Mouse (Mus musculus) gastrocnemius, adult 18-20 months (tissue): ENCODE data around the gene Gtpbp3. TPM values are rescaled to one million over a fixed set of nuclear protein-coding genes. Genes with fewer than 3 reads are reported as not detected.

Source experiments
- DNase-seq: peaks from one replicate; pipeline ENCODE4 v3.0.0; 2021; ENCODE audit warnings: low spot score
- total RNA-seq, 2 experiments: library from RNA; stranded (reverse); gene quantifications; 2 replicates each; pipeline ENCODE4 v1.2.3; 2021

Gene Gtpbp3
- total RNA-seq, 2 experiments from 2014 or later = 10.0 to 10.5 TPM

- peak; percentile 51 for DNase-seq
Observed at GRCm38 (mm10) chr8:71469411-71469810, 18.5 kb upstream of the Gtpbp3 start.

DNA sequence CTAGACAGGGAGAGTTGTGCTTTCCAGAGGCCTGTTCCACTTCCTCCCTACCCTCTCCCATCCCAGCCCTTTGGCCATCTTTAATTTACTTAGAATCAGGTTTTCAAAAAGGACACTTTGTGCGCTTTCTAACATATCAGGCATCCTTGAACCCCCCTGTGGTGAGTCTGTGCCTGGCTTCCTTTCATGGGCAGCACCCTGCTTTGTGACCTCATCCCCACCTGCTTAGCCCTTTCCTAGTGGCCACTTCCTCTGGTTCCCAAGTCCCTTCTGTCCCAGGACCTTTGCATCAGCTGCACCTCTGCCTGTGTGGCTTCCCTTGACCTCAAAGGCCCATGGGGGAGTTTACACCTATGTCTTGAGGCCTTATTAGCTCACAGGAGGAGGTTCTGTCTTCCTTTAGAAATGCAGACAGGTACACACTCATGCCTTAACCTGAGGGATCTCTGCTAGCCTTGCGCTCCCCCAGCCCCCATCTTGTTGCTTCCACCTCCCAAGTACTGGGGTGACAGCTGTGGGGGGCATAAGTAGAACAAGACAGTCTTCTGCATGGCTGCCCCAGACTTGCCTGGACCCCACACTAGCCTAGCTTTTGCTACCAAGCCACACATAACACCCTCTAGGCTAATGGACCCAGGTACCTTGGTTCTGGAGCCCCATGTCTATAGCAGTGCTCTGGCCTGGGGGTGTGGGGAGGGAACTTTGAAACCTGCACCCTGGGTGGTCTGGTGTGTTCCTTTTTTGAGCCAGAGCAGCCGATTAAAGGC is 17.6 kb upstream of the Gtpbp3 start:
- DNase-seq = no peak

- no peak for DNase-seq
Observed at GRCm38 (mm10) chr8:71470913-71471255, 17.0 kb upstream of the Gtpbp3 start.

DNA sequence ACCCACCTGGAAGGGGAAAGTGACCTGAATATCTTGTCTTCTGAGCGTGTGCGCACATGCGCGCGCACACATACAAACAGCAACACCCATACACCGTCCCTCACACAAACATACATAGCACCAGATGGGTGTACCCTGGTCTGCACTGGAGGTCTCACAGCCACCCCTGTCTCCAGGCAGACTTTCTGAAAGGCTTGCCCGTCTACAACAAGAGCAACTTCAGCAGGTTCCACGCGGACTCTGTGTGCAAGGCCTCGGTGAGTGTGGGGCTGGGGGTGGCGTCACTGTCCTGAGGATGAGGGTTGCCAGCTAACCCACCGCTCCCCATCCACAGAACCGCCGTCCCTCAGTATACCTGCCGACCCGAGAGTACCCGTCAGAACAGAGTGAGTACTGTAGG is 16.0 kb upstream of the Gtpbp3 start:
- no peak for DNase-seq

- DNase-seq = no peak
Observed at GRCm38 (mm10) chr8:71472601-71473386, 15.1 kb upstream of the Gtpbp3 start.

DNA sequence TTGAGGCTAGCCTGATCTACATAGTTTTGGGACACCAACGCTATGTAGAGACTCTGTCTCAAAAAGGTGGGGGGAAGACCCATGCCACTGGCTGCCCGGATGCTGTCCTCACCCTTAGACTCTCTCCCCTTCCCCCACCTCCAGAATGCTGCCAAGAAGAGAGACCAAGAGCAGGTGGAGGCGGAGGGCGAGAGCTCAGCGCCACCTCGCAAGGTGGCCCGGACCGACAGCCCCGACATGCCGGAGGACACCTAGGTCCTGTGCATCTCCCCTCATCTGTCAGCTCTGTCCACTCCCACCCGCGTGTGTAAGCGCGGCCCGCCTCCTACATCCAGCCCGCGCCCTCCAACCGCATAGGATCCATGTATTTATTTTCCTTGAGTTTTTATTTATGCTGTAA is 13.6 kb upstream of the Gtpbp3 start:
- no peak for DNase-seq

GRCm38 (mm10) chr8:71474785-71475701 is 12.9 kb upstream of the Gtpbp3 start:
- DNase-seq = no peak

- no peak for DNase-seq
Observed at GRCm38 (mm10) chr8:71475702-71476075, 12.2 kb upstream of the Gtpbp3 start.

- DNase-seq = peak; percentile 72
Observed at GRCm38 (mm10) chr8:71476099-71476940, 11.6 kb upstream of the Gtpbp3 start.

- DNase-seq = no peak
Observed at GRCm38 (mm10) chr8:71477196-71477845, 10.6 kb upstream of the Gtpbp3 start.

DNA sequence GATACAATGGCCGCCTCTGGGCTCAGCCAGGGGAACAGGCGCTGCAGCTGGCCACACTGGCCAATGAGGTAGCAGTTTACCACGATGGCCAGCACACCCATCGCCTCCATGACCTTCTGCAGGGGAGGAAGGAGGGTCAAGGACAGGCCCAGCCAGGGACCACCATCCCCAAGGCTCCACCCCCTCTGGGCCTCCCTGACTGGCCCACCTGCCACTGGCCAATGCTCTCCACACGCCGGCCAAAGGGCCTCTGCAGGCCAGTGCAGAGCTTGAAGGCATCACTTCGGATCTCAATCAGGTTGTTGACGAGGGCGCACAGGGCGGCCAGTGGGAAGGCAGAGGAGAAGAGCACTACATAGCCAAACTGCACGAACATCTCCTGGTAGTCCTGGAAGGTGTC is 9.0 kb upstream of the Gtpbp3 start:
- DNase-seq = no peak

GRCm38 (mm10) chr8:71483932-71484331 is 4.0 kb upstream of the Gtpbp3 start:
- no peak for DNase-seq

GRCm38 (mm10) chr8:71484736-71485135 is 3.2 kb upstream of the Gtpbp3 start:
- DNase-seq = no peak

- DNase-seq = peak; percentile 88
Observed at GRCm38 (mm10) chr8:71485142-71486135, 2.5 kb upstream of the Gtpbp3 start, which contains the start of gene Ano8. TSS of gene Ano8 (minus strand) at chr8:71485963.

- DNase-seq = no peak
Observed at GRCm38 (mm10) chr8:71486136-71486529, 1.8 kb upstream of the Gtpbp3 start.

DNA sequence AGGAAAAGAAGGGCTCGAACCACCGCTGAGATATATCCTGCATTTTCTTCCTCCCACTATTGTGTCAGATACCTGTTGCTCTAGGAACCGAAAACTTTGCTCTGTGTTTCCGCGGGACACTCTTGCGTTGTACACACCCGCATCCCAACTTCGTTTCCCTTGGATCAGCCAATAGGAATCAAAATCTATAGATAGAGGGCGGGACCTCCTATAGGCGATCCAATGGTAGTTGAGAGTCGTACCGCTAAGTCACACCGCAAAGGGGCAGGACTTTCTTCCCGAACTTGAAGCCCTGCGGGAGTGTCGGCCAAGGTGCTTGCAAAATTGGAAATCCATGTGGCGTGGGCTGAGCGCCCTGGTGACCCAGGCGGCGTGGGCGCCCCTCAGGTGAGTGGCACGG is 551 bp downstream of the Gtpbp3 start:
- peak; percentile 95 for DNase-seq

DNA sequence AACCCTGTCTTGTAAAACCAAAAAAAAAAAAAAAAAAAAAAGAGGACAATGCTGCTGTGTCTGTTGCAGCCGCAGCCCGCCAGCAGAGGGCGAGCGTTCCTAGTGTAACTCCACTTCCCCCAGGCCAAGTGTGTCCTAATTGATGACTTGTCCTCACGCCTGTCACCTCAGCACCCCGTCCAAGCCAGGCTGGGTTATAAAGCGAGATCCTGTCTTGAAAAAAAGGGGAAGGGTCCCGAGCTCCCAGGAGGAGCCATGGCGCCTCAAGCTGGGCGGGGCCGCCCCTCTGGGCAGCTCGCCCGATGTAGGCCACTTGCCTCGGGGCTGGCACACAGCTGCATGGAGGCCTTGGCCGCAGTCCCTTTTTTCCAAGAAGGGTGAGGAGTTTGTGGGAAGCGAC is 7.1 kb downstream of the Gtpbp3 start:
- DNase-seq = peak; percentile 84

DNA sequence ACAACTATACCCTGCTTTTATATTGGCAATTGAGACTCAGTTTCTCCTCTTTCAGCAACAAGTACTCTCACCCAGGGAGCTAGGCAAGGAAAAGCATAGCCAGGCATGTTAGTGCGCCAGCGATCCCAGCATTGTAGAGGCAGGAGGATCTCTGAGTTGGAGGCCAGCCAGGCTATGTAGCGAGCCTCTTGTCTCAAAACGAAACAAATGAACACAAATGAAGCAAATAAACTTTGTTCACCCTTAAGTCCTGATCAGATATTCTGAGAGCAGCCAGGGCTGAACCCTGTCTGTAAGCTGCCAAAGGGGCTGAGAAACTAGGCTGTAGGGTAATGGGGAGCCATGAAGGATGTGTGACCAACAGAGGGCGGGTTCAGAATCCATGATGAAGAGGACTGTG is 7.9 kb downstream of the Gtpbp3 start:
- DNase-seq = no peak

DNA sequence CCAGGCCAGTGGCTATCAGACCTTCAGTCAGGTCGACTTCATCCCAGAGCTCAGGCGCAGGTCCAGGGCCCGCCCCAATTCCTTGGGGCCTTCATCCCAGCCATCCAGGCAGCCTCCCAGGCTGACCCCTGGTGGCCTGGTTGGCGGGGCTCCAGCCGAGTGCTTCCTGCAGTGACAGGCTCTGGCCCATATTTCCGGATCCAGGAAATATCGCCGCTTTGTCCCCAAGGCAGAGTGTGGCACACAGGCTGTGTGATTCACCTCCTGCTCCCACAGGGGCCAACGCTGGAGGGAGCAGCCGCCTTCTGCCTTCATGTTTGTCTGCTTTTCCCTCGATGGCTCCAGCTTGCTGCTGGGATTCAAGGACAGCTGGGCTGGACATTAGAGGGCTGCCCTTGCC is 8.6 kb downstream of the Gtpbp3 start:
- peak; percentile 88 for DNase-seq
